Mouse (Mus musculus) kidney, adult 2 months (tissue): ENCODE measurements around the gene Tbx4.

ENCODE experiments used
- CTCF ChIP-seq: fragments of 200-500 bp; conservative IDR thresholded peaks from 2 replicates; pipeline ENCODE4 v1.5.1; 2011; ENCODE audit warnings: low read depth, mild to moderate bottlenecking, control low read depth, low read length, moderate library complexity, mixed read lengths; ENCODE audit not compliant: insufficient read depth, insufficient read length
- POLR2A ChIP-seq: fragments of 200-500 bp; IDR thresholded peaks from one replicate; pipeline ENCODE4 v1.6.1; 2011; ENCODE audit warnings: low read depth, low read length, control low read depth

DNA sequence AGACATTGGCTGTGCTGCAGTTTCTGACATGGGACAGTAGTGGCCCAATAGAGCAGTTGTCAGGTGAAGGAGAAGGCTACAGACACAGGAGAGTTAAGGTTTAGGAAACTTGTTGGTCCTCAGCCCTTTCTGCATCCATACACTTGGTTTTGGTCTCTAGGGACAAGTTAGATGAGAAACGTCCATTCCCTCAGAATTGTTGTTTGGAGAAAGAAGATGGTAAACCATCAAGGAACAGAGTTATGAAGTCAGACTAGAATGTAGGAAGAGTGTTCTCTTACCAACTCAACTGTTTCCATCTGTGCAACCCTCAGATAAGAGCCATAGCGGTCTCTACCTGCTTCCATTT, 5.4 kb downstream of the Tbx4 start:
- no peak for TF ChIP-seq CTCF
- no peak for TF ChIP-seq POLR2A
